Mouse (Mus musculus) stomach, embryonic 15.5 days (tissue): Measurements from ENCODE around the gene Inafm1. TPM values are rescaled to one million over a fixed set of nuclear protein-coding genes. Genes with fewer than 3 reads are reported as not detected.

Experiments used
- ATAC-seq: fragments of 200-750 bp; cut with Nextera tagmentation; 2 replicates; pipeline ENCODE4 v1.8.0; 2017; ENCODE audit warnings: low read depth, moderate number of reproducible peaks, moderate TSS enrichment; ENCODE audit not compliant: insufficient read depth, low FRiP score
- H3K27ac ChIP-seq: fragments of 300-500 bp; sonication (generic); 2 replicates; pipeline ENCODE4 v1.5.1; 2015; ENCODE audit warnings: mild to moderate bottlenecking, inconsistent platforms
- H3K27me3 ChIP-seq: fragments of 300-500 bp; sonication (generic); replicated peaks from 2 replicates; pipeline ENCODE4 v1.6.1; 2015; ENCODE audit warnings: inconsistent platforms
- H3K36me3 ChIP-seq: fragments of 300-500 bp; sonication (generic); 2 replicates; pipeline ENCODE4 v1.6.1; 2015; ENCODE audit warnings: inconsistent platforms
- H3K4me1 ChIP-seq: fragments of 300-500 bp; sonication (generic); 2 replicates; pipeline ENCODE4 v1.6.1; 2015; ENCODE audit warnings: inconsistent platforms
- H3K4me2 ChIP-seq: fragments of 300-500 bp; sonication (generic); 2 replicates; pipeline ENCODE4 v1.6.1; 2015; ENCODE audit warnings: mild to moderate bottlenecking, inconsistent platforms
- H3K4me3 ChIP-seq: fragments of 300-500 bp; sonication (generic); replicated peaks from 2 replicates; pipeline ENCODE4 v1.5.1; 2015; ENCODE audit warnings: inconsistent platforms
- H3K9ac ChIP-seq: fragments of 300-500 bp; sonication (generic); 2 replicates; pipeline ENCODE4 v1.6.1; 2015; ENCODE audit warnings: inconsistent platforms
- H3K9me3 ChIP-seq: fragments of 300-500 bp; sonication (generic); 2 replicates; pipeline ENCODE4 v1.6.1; 2016; ENCODE audit warnings: inconsistent platforms
- WGBS: fragments of 180-500 bp; shearing (Covaris S2); methylation state at CpG from one replicate; pipeline ENCODE4 v1.1.7; 2015; 5-methylcytosine and 5-hydroxymethylcytosine counted together
- polyA plus RNA-seq: library from polyadenylated mRNA; unstranded; fragments of >200 nt; fragmentation: Nextera tagmentation; extraction: Ambion mirVana; gene quantifications from 2 replicates; pipeline ENCODE4 v1.2.1, GENCODE M21; 2015

Inafm1 gene
- polyA plus RNA-seq, 1 experiment from 2014 or later = 20.5 TPM

- H3K4me3 ChIP-seq = no peak overlapping the region
- H3K4me1 ChIP-seq = peaks cover 25% of the 10 kb centered on the region
- H3K4me2 ChIP-seq = peak overlapping the region; percentile 74; the same call in 1 of the 2 replicates
- no peaks in the 10 kb centered on the region for H3K36me3 ChIP-seq
- peak; percentile 12; the same call in 1 of the 2 replicates for ATAC-seq
- H3K9me3 ChIP-seq = no peaks in the 10 kb centered on the region
- peak overlapping the region; percentile 94 for H3K27ac ChIP-seq
- H3K9ac ChIP-seq = no peak overlapping the region
- 29% methylated on average over 2 of the region's 2 CpGs for WGBS
- H3K27me3 ChIP-seq = no peaks in the 10 kb centered on the region
These were observed 22.7 kb upstream of the Inafm1 start for GRCm38 (mm10) chr7:16296146-16296545.

GRCm38 (mm10) chr7:16295321-16295900, 22.0 kb upstream of the Inafm1 start:
- 1% methylated on average over 41 of the region's 41 CpGs for WGBS
- Histone ChIP-seq H3K27me3 (no peaks in the 10 kb centered on the region), H3K4me3 (peak overlapping the region; percentile 59), H3K9me3 (no peaks in the 10 kb centered on the region), H3K4me2 (peak overlapping the region; percentile 97), H3K27ac (peak overlapping the region; percentile 94), H3K36me3 (no peaks in the 10 kb centered on the region), H3K9ac (peak overlapping the region; percentile 41; the same call in 1 of the 2 replicates), H3K4me1 (peaks cover 25% of the 10 kb centered on the region)
- peak; percentile 67 for ATAC-seq

GRCm38 (mm10) chr7:16294837-16295236, 21.4 kb upstream of the Inafm1 start:
- Histone ChIP-seq H3K9ac (peak overlapping the region; percentile 41), H3K27ac (peak overlapping the region; percentile 94), H3K4me2 (peak overlapping the region; percentile 97), H3K9me3 (no peaks in the 10 kb centered on the region), H3K36me3 (no peaks in the 10 kb centered on the region), H3K4me3 (peak overlapping the region; percentile 59), H3K4me1 (peaks cover 21% of the 10 kb centered on the region), H3K27me3 (no peaks in the 10 kb centered on the region)
- peak; percentile 89 for ATAC-seq
- WGBS = under 1% methylated on average over 23 of the region's 23 CpGs

GRCm38 (mm10) chr7:16294346-16294745, 20.9 kb upstream of the Inafm1 start:
- Histone ChIP-seq H3K27ac (peak overlapping the region; percentile 94), H3K9me3 (no peaks in the 10 kb centered on the region), H3K4me3 (peak overlapping the region; percentile 59; the same call in 1 of the 2 replicates), H3K4me2 (peak overlapping the region; percentile 97), H3K36me3 (no peaks in the 10 kb centered on the region), H3K4me1 (peaks cover 16% of the 10 kb centered on the region), H3K9ac (no peak overlapping the region), H3K27me3 (no peaks in the 10 kb centered on the region)
- no peak for ATAC-seq
- 25% methylated on average over 4 of the region's 4 CpGs for WGBS

GRCm38 (mm10) chr7:16287791-16288190, 14.4 kb upstream of the Inafm1 start:
- H3K36me3 ChIP-seq = peaks cover 11% of the 10 kb centered on the region
- no peak for ATAC-seq
- H3K27ac ChIP-seq = no peak overlapping the region
- H3K4me2 ChIP-seq = no peak overlapping the region
- H3K9ac ChIP-seq = no peak overlapping the region
- 68% methylated on average over 1 of the region's 1 CpGs for whole genome bisulfite sequencing
- no peak overlapping the region for H3K4me3 ChIP-seq
- H3K4me1 ChIP-seq = peaks cover 11% of the 10 kb centered on the region
- H3K9me3 ChIP-seq = no peaks in the 10 kb centered on the region
- no peaks in the 10 kb centered on the region for H3K27me3 ChIP-seq

GRCm38 (mm10) chr7:16287016-16287415, 13.6 kb upstream of the Inafm1 start:
- Histone ChIP-seq H3K4me2 (peak overlapping the region; percentile 64), H3K9me3 (no peaks in the 10 kb centered on the region), H3K27ac (peak overlapping the region; percentile 99; the same call in 1 of the 2 replicates), H3K27me3 (no peaks in the 10 kb centered on the region), H3K4me3 (peak overlapping the region; percentile 73), H3K36me3 (peaks cover 17% of the 10 kb centered on the region), H3K4me1 (peaks cover 11% of the 10 kb centered on the region), H3K9ac (peak overlapping the region; percentile 76; the same call in 1 of the 2 replicates)
- WGBS = 84% methylated on average over 2 of the region's 2 CpGs
- no peak for ATAC-seq

- Histone ChIP-seq H3K4me1 (peaks cover 11% of the 10 kb centered on the region), H3K9ac (peak within 1 kb of the TSS; percentile 76), H3K27ac (peak within 1 kb of the TSS; percentile 99), H3K4me2 (peak within 1 kb of the TSS; percentile 64), H3K9me3 (no peaks in the 10 kb centered on the region), H3K27me3 (no peaks in the 10 kb centered on the region), H3K36me3 (peaks cover 21% of the 10 kb centered on the region), H3K4me3 (peak within 1 kb of the TSS; percentile 73)
- WGBS = 2% methylated on average over 56 of the region's 70 CpGs
- ATAC-seq = peak; percentile 87
These were observed 12.9 kb upstream of the Inafm1 start, which contains the start of gene Ccdc9 for GRCm38 (mm10) chr7:16286026-16286961. Ccdc9 (minus strand) TSS chr7:16286795.

GRCm38 (mm10) chr7:16285450-16286025, 12.1 kb upstream of the Inafm1 start:
- 2% methylated on average over 14 of the region's 14 CpGs for WGBS
- Histone ChIP-seq H3K4me3 (peak overlapping the region; percentile 73), H3K27me3 (no peaks in the 10 kb centered on the region), H3K9ac (0 out of 2 replicates have a peak overlapping the region, but pooled peaks have one; percentile 2), H3K27ac (peak overlapping the region; percentile 99), H3K9me3 (no peaks in the 10 kb centered on the region), H3K36me3 (peaks cover 27% of the 10 kb centered on the region), H3K4me1 (peaks cover 11% of the 10 kb centered on the region), H3K4me2 (peak overlapping the region; percentile 64)
- peak; percentile 35 for ATAC-seq

GRCm38 (mm10) chr7:16284904-16285303, 11.5 kb upstream of the Inafm1 start:
- Histone ChIP-seq H3K27ac (peak overlapping the region; percentile 99), H3K27me3 (no peaks in the 10 kb centered on the region), H3K4me3 (peak overlapping the region; percentile 73), H3K4me1 (peaks cover 11% of the 10 kb centered on the region), H3K4me2 (peak overlapping the region; percentile 64), H3K9me3 (no peaks in the 10 kb centered on the region), H3K9ac (0 out of 2 replicates have a peak overlapping the region, but pooled peaks have one; percentile 2), H3K36me3 (peaks cover 30% of the 10 kb centered on the region)
- no peak for ATAC-seq
- WGBS = 42% methylated on average over 9 of the region's 9 CpGs

GRCm38 (mm10) chr7:16284001-16284400, 10.6 kb upstream of the Inafm1 start:
- Histone ChIP-seq H3K9ac (no peak overlapping the region), H3K36me3 (peaks cover 30% of the 10 kb centered on the region), H3K4me2 (no peak overlapping the region)

GRCm38 (mm10) chr7:16282334-16282733, 8.9 kb upstream of the Inafm1 start:
- Histone ChIP-seq H3K27me3 (no peaks in the 10 kb centered on the region), H3K4me1 (peaks cover 11% of the 10 kb centered on the region), H3K4me3 (no peak overlapping the region), H3K9ac (no peak overlapping the region), H3K4me2 (no peak overlapping the region), H3K27ac (no peak overlapping the region), H3K36me3 (peaks cover 38% of the 10 kb centered on the region), H3K9me3 (no peaks in the 10 kb centered on the region)
- WGBS = 87% methylated on average over 13 of the region's 13 CpGs
- no peak for ATAC-seq

More at GRCm38 (mm10) chr7:16284001-16284400, 10.6 kb upstream of the Inafm1 start:
- Histone ChIP-seq H3K4me3 (no peak overlapping the region), H3K27ac (no peak overlapping the region), H3K27me3 (no peaks in the 10 kb centered on the region), H3K4me1 (peaks cover 11% of the 10 kb centered on the region), H3K9me3 (no peaks in the 10 kb centered on the region)
- no peak for ATAC-seq
- WGBS = 84% methylated on average over 8 of the region's 8 CpGs
